Mouse (Mus musculus) embryonic facial prominence, embryonic 11.5 days (tissue): ENCODE measurements around the gene Bak1. TPM values are rescaled to one million over a fixed set of nuclear protein-coding genes. Genes with fewer than 3 reads are reported as not detected.

Experiments
- ATAC-seq: fragments of 200-750 bp; cut with Nextera tagmentation; replicated peaks from 2 replicates; pipeline ENCODE4 v1.8.0; 2017; ENCODE audit warnings: low read depth; ENCODE audit not compliant: insufficient number of reproducible peaks, low FRiP score, low TSS enrichment
- DNase-seq: peaks from one replicate; pipeline ENCODE4 v3.0.0-alpha.2; 2015; ENCODE audit warnings: low spot score
- H3K27ac ChIP-seq: fragments of 300-500 bp; sonication (generic); replicated peaks from 2 replicates; pipeline ENCODE4 v1.5.1; 2014; ENCODE audit warnings: mild to moderate bottlenecking, low read depth, low read length, control low read depth
- H3K27me3 ChIP-seq: fragments of 300-500 bp; sonication (generic); 2 replicates; pipeline ENCODE4 v1.6.1; 2014; ENCODE audit warnings: mild to moderate bottlenecking, low read length, moderate library complexity, mixed read lengths; ENCODE audit not compliant: control insufficient read depth, insufficient read depth
- H3K36me3 ChIP-seq: fragments of 300-500 bp; sonication (generic); replicated peaks from 2 replicates; pipeline ENCODE4 v1.6.1; 2014; ENCODE audit warnings: low read depth, mild to moderate bottlenecking, low read length, moderate library complexity, mixed read lengths; ENCODE audit not compliant: control insufficient read depth, insufficient read depth
- H3K4me1 ChIP-seq: fragments of 300-500 bp; sonication (generic); 2 replicates; pipeline ENCODE4 v1.6.1; 2014; ENCODE audit warnings: low read length, mixed read lengths; ENCODE audit not compliant: control insufficient read depth, insufficient read depth
- H3K4me2 ChIP-seq: fragments of 300-500 bp; sonication (generic); 2 replicates; pipeline ENCODE4 v1.6.1; 2014; ENCODE audit warnings: low read depth, mild to moderate bottlenecking, control low read depth, low read length, moderate library complexity
- H3K4me3 ChIP-seq: fragments of 300-500 bp; sonication (generic); 2 replicates; pipeline ENCODE4 v1.5.1; 2014; ENCODE audit warnings: low read depth, low read length, control low read depth
- H3K9ac ChIP-seq: fragments of 300-500 bp; sonication (generic); replicated peaks from 2 replicates; pipeline ENCODE4 v1.6.1; 2014; ENCODE audit warnings: mild to moderate bottlenecking, control low read depth, low read length
- H3K9me3 ChIP-seq: fragments of 300-500 bp; sonication (generic); replicated peaks from 2 replicates; pipeline ENCODE4 v1.6.1; 2016; ENCODE audit warnings: mild to moderate bottlenecking, low read length, inconsistent platforms, mixed read lengths; ENCODE audit not compliant: control insufficient read depth
- WGBS: fragments of 180-500 bp; shearing (Covaris S2); extraction: QIAGEN DNeasy Blood & Tissue Kit; methylation state at CpG from one replicate; pipeline ENCODE4 v1.1.7; 2014; 5-methylcytosine and 5-hydroxymethylcytosine counted together
- polyA plus RNA-seq: library from polyadenylated mRNA; unstranded; fragments of >200 nt; fragmentation: Nextera tagmentation; extraction: Ambion mirVana; gene quantifications from 2 replicates; pipeline ENCODE4 v1.2.1, GENCODE M21; 2014

The Bak1 gene
- polyA plus RNA-seq, 1 experiment from 2014 or later: 12.9 TPM

- Histone ChIP-seq H3K36me3 (no peaks in the 10 kb centered on the region), H3K4me1 (peaks cover 16% of the 10 kb centered on the region), H3K4me2 (no peak overlapping the region), H3K27me3 (no peaks in the 10 kb centered on the region), H3K4me3 (no peak overlapping the region), H3K27ac (peak overlapping the region; percentile 85), H3K9me3 (no peaks in the 10 kb centered on the region), H3K9ac (peak overlapping the region; percentile 60; the same call in 1 of the 2 replicates)
- no peak for ATAC-seq
- DNase-seq: no peak
- WGBS: 60% methylated on average over 10 of the region's 10 CpGs
Measured at GRCm38 (mm10) chr17:27039432-27040102, 10.8 kb upstream of the Bak1 start.

GRCm38 (mm10) chr17:27038335-27039050 lies 9.7 kb upstream of the Bak1 start:
- DNase-seq (no peak), ATAC-seq (no peak)
- peak overlapping the region; percentile 0 for H3K9ac ChIP-seq
- H3K36me3 ChIP-seq: no peaks in the 10 kb centered on the region
- no peak overlapping the region for H3K4me2 ChIP-seq
- H3K9me3 ChIP-seq: no peaks in the 10 kb centered on the region
- no peaks in the 10 kb centered on the region for H3K27me3 ChIP-seq
- no peak overlapping the region for H3K4me3 ChIP-seq
- H3K4me1 ChIP-seq: peaks cover 16% of the 10 kb centered on the region
- no peak overlapping the region for H3K27ac ChIP-seq
- 33% methylated on average over 18 of the region's 18 CpGs for WGBS

GRCm38 (mm10) chr17:27036465-27036864 lies 7.7 kb upstream of the Bak1 start:
- no peaks in the 10 kb centered on the region for H3K9me3 ChIP-seq
- H3K27ac ChIP-seq: no peak overlapping the region
- no peak overlapping the region for H3K4me2 ChIP-seq
- 75% methylated on average over 7 of the region's 7 CpGs for WGBS
- H3K9ac ChIP-seq: no peak overlapping the region
- H3K27me3 ChIP-seq: no peaks in the 10 kb centered on the region
- H3K4me3 ChIP-seq: no peak overlapping the region
- ATAC-seq: no peak
- H3K36me3 ChIP-seq: no peaks in the 10 kb centered on the region
- DNase-seq: no peak
- H3K4me1 ChIP-seq: peaks cover 16% of the 10 kb centered on the region

GRCm38 (mm10) chr17:27032869-27033268 lies 4.1 kb upstream of the Bak1 start:
- Histone ChIP-seq H3K9me3 (no peaks in the 10 kb centered on the region), H3K4me3 (no peak overlapping the region), H3K4me2 (0 out of 2 replicates have a peak overlapping the region, but pooled peaks have one; percentile 16), H3K9ac (no peak overlapping the region), H3K27ac (no peak overlapping the region), H3K36me3 (no peaks in the 10 kb centered on the region), H3K27me3 (no peaks in the 10 kb centered on the region), H3K4me1 (no peaks in the 10 kb centered on the region)
- DNase-seq: peak; percentile 92
- 1% methylated on average over 14 of the region's 14 CpGs for WGBS
- peak; percentile 63 for ATAC-seq

- no peaks in the 10 kb centered on the region for H3K27me3 ChIP-seq
- H3K36me3 ChIP-seq: no peaks in the 10 kb centered on the region
- no peak overlapping the region for H3K4me3 ChIP-seq
- H3K9me3 ChIP-seq: no peaks in the 10 kb centered on the region
- H3K4me2 ChIP-seq: no peak overlapping the region
- H3K9ac ChIP-seq: no peak overlapping the region
- ATAC-seq (0 out of 2 replicates have a peak, but pooled peaks have one; percentile 4), DNase-seq (no peak)
- no peaks in the 10 kb centered on the region for H3K4me1 ChIP-seq
- 58% methylated on average over 7 of the region's 7 CpGs for WGBS
- H3K27ac ChIP-seq: no peak overlapping the region
Measured at GRCm38 (mm10) chr17:27032328-27032727, 3.5 kb upstream of the Bak1 start.

GRCm38 (mm10) chr17:27030896-27031295 lies 2.1 kb upstream of the Bak1 start:
- H3K4me3 ChIP-seq: no peak overlapping the region
- DNase-seq (no peak), ATAC-seq (no peak)
- no peaks in the 10 kb centered on the region for H3K4me1 ChIP-seq
- H3K27me3 ChIP-seq: no peaks in the 10 kb centered on the region
- WGBS: 92% methylated on average over 4 of the region's 4 CpGs
- H3K4me2 ChIP-seq: no peak overlapping the region
- H3K9ac ChIP-seq: no peak overlapping the region
- no peak overlapping the region for H3K27ac ChIP-seq
- no peaks in the 10 kb centered on the region for H3K36me3 ChIP-seq
- H3K9me3 ChIP-seq: no peaks in the 10 kb centered on the region

GRCm38 (mm10) chr17:27029431-27029830 lies 622 bp upstream of the Bak1 start:
- DNase-seq: no peak
- H3K4me3 ChIP-seq: no peak overlapping the region

GRCm38 (mm10) chr17:27028284-27028795 lies 469 bp downstream of the Bak1 start:
- Histone ChIP-seq H3K27me3 (no peaks in the 10 kb centered on the region), H3K4me3 (peak overlapping the region; percentile 68), H3K9ac (peak overlapping the region; percentile 97), H3K4me1 (no peaks in the 10 kb centered on the region), H3K4me2 (peak overlapping the region; percentile 83), H3K36me3 (no peaks in the 10 kb centered on the region; the same call in 1 of the 2 replicates), H3K9me3 (no peaks in the 10 kb centered on the region), H3K27ac (peak overlapping the region; percentile 41; the same call in 1 of the 2 replicates)
- WGBS: under 1% methylated on average over 19 of the region's 19 CpGs
- DNase-seq (peak; percentile 92), ATAC-seq (peak; percentile 63)

More at GRCm38 (mm10) chr17:27029431-27029830, 622 bp upstream of the Bak1 start:
- no peak for ATAC-seq
- H3K27me3 ChIP-seq: no peaks in the 10 kb centered on the region
- WGBS: 90% methylated on average over 14 of the region's 14 CpGs
- no peak overlapping the region for H3K27ac ChIP-seq
- H3K9ac ChIP-seq: no peak overlapping the region
- H3K4me2 ChIP-seq: no peak overlapping the region
- H3K9me3 ChIP-seq: no peaks in the 10 kb centered on the region
- H3K4me1 ChIP-seq: no peaks in the 10 kb centered on the region
- H3K36me3 ChIP-seq: no peaks in the 10 kb centered on the region
